Mouse (Mus musculus): ENCODE results near the gene Chd5.

DNA sequence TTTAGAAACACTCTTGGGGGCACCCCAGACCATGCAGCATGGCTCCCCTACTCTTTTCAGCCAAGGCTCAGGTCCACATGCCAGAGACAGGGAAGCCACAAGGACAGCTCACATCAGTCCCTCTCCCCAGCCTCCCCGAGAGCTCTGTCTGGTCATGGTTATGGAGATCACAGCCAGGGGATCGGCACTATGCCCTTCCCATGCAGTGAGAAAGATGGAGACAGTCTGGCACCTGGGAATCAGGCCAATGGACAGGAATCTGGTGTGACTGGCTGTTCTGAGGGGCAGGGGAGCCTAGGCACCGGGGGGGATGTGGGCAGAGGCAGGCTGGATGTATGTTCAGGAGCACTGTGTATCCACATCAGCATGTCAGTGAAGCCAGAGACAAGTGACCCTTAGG lies 60.5 kb downstream of the Chd5 start:
- TF ChIP-seq NANOG (IDR thresholded peaks at IDR 0.05; ENCODE audit: borderline replicate concordance, low read length), result no peak
- no peak for TF ChIP-seq CTCF (conservative IDR thresholded peaks at IDR 0.05; ENCODE audit: low read length)
- no peak for TF ChIP-seq POU5F1 (IDR thresholded peaks at IDR 0.05; ENCODE audit: borderline replicate concordance, low read length)

Measured in E14TG2a.4 (cell line).